Mouse (Mus musculus) kidney, adult 8-10 months (tissue): ENCODE results near the gene Hoxd3.

Source experiments
- DNase-seq, 2 experiments: peaks; one replicate each; pipeline ENCODE4 v3.0.0; 2022

Gene Hoxd3

GRCm38 (mm10) chr2:74747661-74748141, 36.0 kb downstream of the Hoxd3 start:
- no peak for DNase-seq

GRCm38 (mm10) chr2:74748436-74748995, 36.8 kb downstream of the Hoxd3 start:
- no peak for DNase-seq

- DNase-seq = peak; percentile 38 to 41
These were observed 37.8 kb downstream of the Hoxd3 start for GRCm38 (mm10) chr2:74749337-74750121.

DNA sequence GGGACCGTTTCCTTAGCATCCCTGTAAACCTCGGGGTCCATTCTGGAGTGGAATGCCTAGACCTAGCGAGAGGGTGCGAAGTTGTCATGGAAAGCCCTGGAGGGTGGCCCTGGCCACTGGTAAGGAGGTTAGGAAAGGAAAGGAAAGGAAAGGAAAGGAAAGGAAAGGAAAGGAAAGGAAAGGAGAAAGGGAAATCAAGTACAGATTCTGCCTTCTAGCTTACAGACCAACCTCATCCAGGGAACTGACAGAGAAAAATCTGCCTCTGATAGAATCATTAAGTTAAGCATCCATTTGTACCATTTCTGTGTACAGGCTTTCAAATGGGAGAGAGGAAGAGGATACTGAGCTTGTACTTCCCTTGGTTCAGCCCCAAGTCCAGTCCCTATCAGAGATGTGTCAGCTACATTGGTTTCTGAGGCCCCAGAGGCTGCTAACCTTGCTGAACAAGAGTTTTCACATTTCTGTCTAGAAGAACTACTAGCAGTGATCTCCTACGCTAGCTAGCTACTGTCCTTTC, 39.1 kb downstream of the Hoxd3 start:
- no peak for DNase-seq

DNA sequence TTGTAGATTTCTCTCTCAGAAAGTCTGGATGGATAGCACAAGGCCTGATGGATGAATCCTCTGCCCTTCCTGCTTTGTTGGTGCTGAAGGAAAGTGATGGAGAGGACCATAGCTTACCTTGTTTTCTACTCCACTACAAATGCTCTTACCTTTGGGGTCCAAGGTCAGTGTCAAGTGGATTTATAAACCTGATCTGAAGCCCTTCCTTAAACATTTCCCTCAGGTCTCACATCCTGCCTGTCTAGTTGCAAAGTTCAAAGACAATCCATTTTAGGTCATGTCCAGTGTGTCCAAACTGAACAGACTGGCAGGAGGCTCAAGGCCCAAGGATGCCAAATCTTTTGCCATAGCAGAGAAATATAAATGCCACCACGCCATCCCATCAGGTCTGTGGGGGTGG, 40.1 kb downstream of the Hoxd3 start:
- DNase-seq = no peak

- DNase-seq = no peak
These were observed 40.9 kb downstream of the Hoxd3 start for GRCm38 (mm10) chr2:74752431-74753174.

GRCm38 (mm10) chr2:74753175-74753523, 41.4 kb downstream of the Hoxd3 start:
- no peak for DNase-seq

GRCm38 (mm10) chr2:74753711-74754110, 42.0 kb downstream of the Hoxd3 start:
- no peak for DNase-seq

GRCm38 (mm10) chr2:74760146-74760545, 48.4 kb downstream of the Hoxd3 start:
- DNase-seq = no peak

DNA sequence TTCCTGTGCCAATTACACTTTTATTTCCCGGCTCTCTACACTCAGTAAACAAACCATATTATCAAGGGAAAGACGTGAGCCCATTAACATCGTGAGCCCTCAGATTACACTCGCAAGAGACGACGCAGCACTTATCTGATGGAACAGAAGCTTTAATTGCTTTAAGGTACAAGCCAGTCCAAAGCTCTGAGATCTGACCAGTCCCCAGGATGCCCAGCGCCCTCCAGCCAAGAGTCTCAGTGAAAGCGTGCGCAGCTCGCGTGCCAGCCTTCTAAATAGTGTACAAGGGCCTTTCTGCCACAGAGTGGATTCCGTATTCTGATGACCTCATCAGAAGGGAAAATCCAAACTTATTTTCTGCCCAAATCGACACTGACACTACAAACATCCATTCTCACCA, 50.2 kb downstream of the Hoxd3 start:
- DNase-seq = no peak

DNA sequence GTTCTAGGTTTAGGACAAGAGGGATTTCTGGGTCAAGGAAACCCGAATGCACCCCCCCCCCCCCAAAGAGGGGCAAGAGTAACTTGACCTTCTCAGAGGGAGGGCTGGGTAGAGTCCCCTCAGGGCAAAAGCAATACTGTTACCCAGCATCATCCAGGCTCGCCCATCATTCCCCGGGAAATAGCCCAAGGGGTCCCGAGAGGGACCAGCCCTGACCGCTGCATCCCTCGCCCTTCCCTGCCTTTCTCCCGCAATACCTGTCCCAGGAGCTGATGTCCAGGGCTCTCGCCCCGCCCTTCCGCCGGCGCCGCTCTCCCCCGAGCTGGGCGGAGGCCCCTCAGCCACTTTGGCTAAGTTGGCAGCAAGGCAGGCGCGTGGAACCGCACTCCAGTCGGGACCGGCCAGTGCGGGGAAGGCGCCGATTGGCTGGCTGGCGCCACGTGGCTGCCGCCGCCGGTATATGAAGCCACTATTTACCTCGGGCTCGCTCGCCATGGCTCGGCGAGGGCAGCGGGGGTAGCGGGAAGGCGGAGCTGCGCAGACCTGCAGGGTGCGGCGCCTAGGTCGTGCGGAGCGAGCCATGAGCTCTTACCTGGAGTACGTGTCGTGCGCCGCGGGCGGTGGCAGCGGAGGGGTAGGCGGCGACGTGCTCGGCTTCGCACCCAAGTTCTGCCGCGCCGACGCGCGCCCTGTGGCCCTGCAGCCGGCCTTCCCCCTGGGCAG, 51.0 kb downstream of the Hoxd3 start, which contains the start of gene Hoxd1:
Hoxd1 (plus strand) TSS at position 459 of the 723 bp plus-strand sequence.
- peak; percentile 46 to 50 for DNase-seq

DNA sequence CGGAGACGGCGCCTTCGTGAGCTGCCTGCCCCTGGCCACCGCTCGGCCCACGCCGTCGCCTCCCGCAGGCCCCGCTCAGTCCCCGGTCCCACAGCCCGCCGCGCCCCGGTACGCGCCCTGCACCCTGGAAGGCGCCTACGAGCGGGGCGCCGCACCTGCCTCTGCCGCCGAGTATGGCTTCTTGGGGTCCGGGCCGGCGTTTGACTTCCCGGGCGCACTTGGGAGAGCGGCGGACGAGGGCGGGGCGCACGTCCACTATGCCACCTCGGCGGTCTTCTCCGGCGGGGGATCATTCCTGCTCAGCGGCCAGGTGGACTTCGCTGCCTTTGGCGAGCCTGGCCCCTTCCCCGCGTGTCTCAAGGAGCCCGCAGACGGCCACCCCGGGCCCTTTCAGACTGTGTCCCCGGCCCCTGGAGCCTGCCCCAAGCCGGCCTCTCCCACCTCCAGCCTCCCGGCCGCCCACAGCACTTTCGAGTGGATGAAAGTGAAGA, 51.6 kb downstream of the Hoxd3 start:
- DNase-seq = no peak

GRCm38 (mm10) chr2:74763976-74764375, 52.2 kb downstream of the Hoxd3 start:
- no peak for DNase-seq

- DNase-seq = no peak
These were observed 62.6 kb downstream of the Hoxd3 start for GRCm38 (mm10) chr2:74774359-74774758.

DNA sequence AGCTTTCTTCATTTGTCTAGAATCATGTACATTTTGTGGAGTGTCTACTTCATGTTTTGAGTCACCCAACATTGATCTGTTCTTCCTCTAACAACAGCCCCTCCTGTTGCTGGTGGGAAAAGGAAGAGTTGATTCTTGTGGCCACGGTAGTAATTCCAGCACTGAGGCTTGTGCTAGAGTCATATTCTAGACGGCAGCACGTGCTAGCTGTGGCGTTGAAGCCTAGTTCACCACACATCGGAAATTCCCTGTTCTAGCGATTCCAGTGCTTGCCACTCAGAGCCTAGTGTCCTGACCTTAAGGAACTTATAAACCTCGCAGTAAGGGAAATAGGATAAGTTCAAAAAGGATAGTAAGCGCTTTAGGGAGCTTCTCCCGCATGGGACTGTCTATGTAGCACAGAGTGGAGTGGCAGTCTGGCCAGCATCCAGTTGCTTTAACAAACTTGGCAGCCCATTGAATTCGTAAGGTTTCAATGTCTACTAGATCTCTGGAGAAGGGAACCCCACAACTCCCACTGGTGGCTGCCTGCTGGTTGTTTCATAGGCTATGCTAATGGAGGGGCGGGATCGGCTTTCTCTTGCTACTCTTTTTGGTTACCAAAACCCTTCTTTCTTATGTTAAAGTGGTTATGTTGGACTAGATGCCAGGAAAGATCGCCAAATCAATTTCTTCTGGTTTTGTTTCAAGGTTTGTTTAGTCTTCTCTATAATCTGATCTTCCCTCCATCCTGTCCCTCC, 66.0 kb downstream of the Hoxd3 start:
- DNase-seq = no peak

GRCm38 (mm10) chr2:74781386-74781785, 69.7 kb downstream of the Hoxd3 start:
- no peak for DNase-seq

- DNase-seq = no peak
These were observed 83.8 kb downstream of the Hoxd3 start for GRCm38 (mm10) chr2:74795531-74795930.
